Mouse (Mus musculus) olfactory bulb, adult 2 months (tissue): ENCODE measurements around the gene Nepn. TPM values are rescaled to one million over a fixed set of nuclear protein-coding genes. Genes with fewer than 3 reads are reported as not detected.

Experiments used
- H3K27ac ChIP-seq: fragments of 200-500 bp; 2 replicates; pipeline ENCODE4 v1.5.1; 2012; ENCODE audit warnings: low read depth, low read length; ENCODE audit not compliant: insufficient read depth
- H3K4me1 ChIP-seq: fragments of 200-500 bp; 2 replicates; pipeline ENCODE4 v1.6.1; 2012; ENCODE audit warnings: low read length; ENCODE audit not compliant: control insufficient read depth, insufficient read depth
- H3K4me3 ChIP-seq: fragments of 200-500 bp; 2 replicates; pipeline ENCODE4 v1.5.1; 2012; ENCODE audit warnings: mild to moderate bottlenecking, low read depth, low read length, moderate library complexity; ENCODE audit not compliant: insufficient read depth
- CTCF ChIP-seq: fragments of 200-500 bp; IDR thresholded peaks from 2 replicates; pipeline ENCODE4 v1.5.1; 2012; ENCODE audit warnings: low read depth, mild to moderate bottlenecking, low read length, moderate library complexity; ENCODE audit not compliant: insufficient read depth
- POLR2A ChIP-seq: fragments of 200-500 bp; IDR thresholded peaks from 2 replicates; pipeline ENCODE4 v1.6.1; 2012; ENCODE audit warnings: mild to moderate bottlenecking, low read depth, low read length, moderate library complexity; ENCODE audit not compliant: insufficient read depth
- WGBS: fragments of 180-500 bp; shearing (Covaris S2); methylation state at CpG from one replicate; pipeline ENCODE4 v1.1.7; 2018; 5-methylcytosine and 5-hydroxymethylcytosine counted together
- polyA plus RNA-seq: library from polyadenylated mRNA; stranded (reverse); fragments of >200 nt; gene quantifications from 2 replicates; pipeline ENCODE4 v1.2.4, GENCODE M21; 2012; ENCODE audit warnings: low replicate concordance; ENCODE audit not compliant: missing spikeins, insufficient read depth, insufficient read length

The Nepn gene
- polyA plus RNA-seq, 1 experiment: not detected

GRCm38 (mm10) chr10:52377813-52378212, 11.0 kb upstream of the Nepn start:
- H3K4me3 ChIP-seq: no peak overlapping the region
- WGBS: 89% methylated on average over 2 of the region's 2 CpGs
- TF ChIP-seq CTCF (no peak), POLR2A (no peak)
- H3K27ac ChIP-seq: no peak overlapping the region
- H3K4me1 ChIP-seq: no peaks in the 10 kb centered on the region

- Histone ChIP-seq H3K4me3 (peak overlapping the region; percentile 76), H3K4me1 (no peaks in the 10 kb centered on the region), H3K27ac (peak overlapping the region; percentile 41)
- 1% methylated on average over 19 of the region's 19 CpGs for WGBS
- TF ChIP-seq POLR2A (no peak), CTCF (no peak)
These were observed 7.4 kb upstream of the Nepn start for GRCm38 (mm10) chr10:52381321-52381801.

GRCm38 (mm10) chr10:52381845-52382591, 6.8 kb upstream of the Nepn start, which contains the start of gene Gopc:
TSS of gene Gopc (minus strand) at chr10:52382124.
- Histone ChIP-seq H3K4me3 (peak within 1 kb of the TSS; percentile 76), H3K4me1 (no peaks in the 10 kb centered on the region), H3K27ac (peak within 1 kb of the TSS; percentile 76)
- 0% methylated on average over 71 of the region's 71 CpGs for WGBS
- TF ChIP-seq CTCF (no peak), POLR2A (peak; percentile 60; the same call in 1 of the 2 replicates)

GRCm38 (mm10) chr10:52383022-52383421, 5.8 kb upstream of the Nepn start:
- Histone ChIP-seq H3K4me1 (no peaks in the 10 kb centered on the region), H3K27ac (no peak overlapping the region), H3K4me3 (no peak overlapping the region)
- 77% methylated on average over 6 of the region's 6 CpGs for WGBS
- TF ChIP-seq POLR2A: no peak
- TF ChIP-seq CTCF: no peak

- Histone ChIP-seq H3K4me3 (no peak overlapping the region), H3K27ac (no peak overlapping the region), H3K4me1 (no peaks in the 10 kb centered on the region)
- 95% methylated on average over 1 of the region's 1 CpGs for WGBS
- TF ChIP-seq CTCF: no peak
- no peak for TF ChIP-seq POLR2A
These were observed 5.2 kb upstream of the Nepn start for GRCm38 (mm10) chr10:52383522-52383921.

- Histone ChIP-seq H3K27ac (no peak overlapping the region), H3K4me3 (no peak overlapping the region), H3K4me1 (no peaks in the 10 kb centered on the region)
- WGBS: 19% methylated on average over 8 of the region's 8 CpGs
- TF ChIP-seq CTCF (no peak), POLR2A (no peak)
These were observed 3.8 kb upstream of the Nepn start for GRCm38 (mm10) chr10:52384823-52385610.

GRCm38 (mm10) chr10:52387192-52387591, 1.6 kb upstream of the Nepn start:
- Histone ChIP-seq H3K27ac (no peak overlapping the region), H3K4me3 (no peak overlapping the region), H3K4me1 (no peaks in the 10 kb centered on the region)
- 76% methylated on average over 4 of the region's 4 CpGs for WGBS
- TF ChIP-seq POLR2A: no peak
- TF ChIP-seq CTCF: no peak

- whole genome bisulfite sequencing: 83% methylated on average over 3 of the region's 3 CpGs
- Histone ChIP-seq H3K27ac (no peak overlapping the region), H3K4me1 (no peaks in the 10 kb centered on the region), H3K4me3 (no peak overlapping the region)
- no peak for TF ChIP-seq CTCF
- TF ChIP-seq POLR2A: no peak
These were observed 666 bp downstream of the Nepn start for GRCm38 (mm10) chr10:52389438-52389837.

GRCm38 (mm10) chr10:52391208-52391607, 2.4 kb downstream of the Nepn start:
- 83% methylated on average over 2 of the region's 2 CpGs for WGBS

More at GRCm38 (mm10) chr10:52391208-52391607, 2.4 kb downstream of the Nepn start:
- Histone ChIP-seq H3K4me1 (no peaks in the 10 kb centered on the region), H3K27ac (no peak overlapping the region), H3K4me3 (no peak overlapping the region)
- no peak for TF ChIP-seq CTCF
- no peak for TF ChIP-seq POLR2A
